Mouse (Mus musculus) small intestine, adult 2 months (tissue): ENCODE data around the gene Fam169a. TPM values are rescaled to one million over a fixed set of nuclear protein-coding genes. Genes with fewer than 3 reads are reported as not detected.

Experiments used
- H3K27ac ChIP-seq: fragments of 200-500 bp; 2 replicates; pipeline ENCODE4 v1.5.1; 2012; ENCODE audit warnings: low read depth, low read length, control low read depth, inconsistent platforms; ENCODE audit not compliant: insufficient read depth
- H3K27me3 ChIP-seq: fragments of 200-500 bp; 2 replicates; pipeline ENCODE4 v1.6.1; 2012; ENCODE audit warnings: mild to moderate bottlenecking, moderate library complexity, low read length, inconsistent platforms; ENCODE audit not compliant: control insufficient read depth, insufficient read depth
- H3K36me3 ChIP-seq: fragments of 200-500 bp; 2 replicates; pipeline ENCODE4 v1.6.1; 2012; ENCODE audit warnings: mild to moderate bottlenecking, low read length, control low read depth, inconsistent platforms; ENCODE audit not compliant: control insufficient read depth, insufficient read depth
- H3K4me1 ChIP-seq: fragments of 200-500 bp; 2 replicates; pipeline ENCODE4 v1.6.1; 2012; ENCODE audit warnings: low read length, inconsistent platforms, mixed read lengths; ENCODE audit not compliant: control insufficient read depth, insufficient read depth, insufficient read length
- H3K4me3 ChIP-seq: fragments of 200-500 bp; 2 replicates; pipeline ENCODE4 v1.5.1; 2012; ENCODE audit warnings: low read depth, mild to moderate bottlenecking, control low read depth, inconsistent platforms, low read length, moderate library complexity
- CTCF ChIP-seq: fragments of 200-500 bp; IDR thresholded peaks from 2 replicates; pipeline ENCODE4 v1.5.1; 2012; ENCODE audit warnings: low read depth, mild to moderate bottlenecking, control low read depth, inconsistent platforms, low read length, moderate library complexity, mixed read lengths; ENCODE audit not compliant: insufficient replicate concordance, insufficient read length; ENCODE audit errors: extremely low read depth
- POLR2A ChIP-seq: fragments of 200-500 bp; IDR thresholded peaks from 2 replicates; pipeline ENCODE4 v1.6.1; 2012; ENCODE audit warnings: low read depth, mild to moderate bottlenecking, control low read depth, inconsistent platforms, low read length, moderate library complexity
- WGBS: fragments of 180-500 bp; shearing (Covaris S2); methylation state at CpG from one replicate; pipeline ENCODE4 v1.1.7; 2018; 5-methylcytosine and 5-hydroxymethylcytosine counted together
- polyA plus RNA-seq: library from polyadenylated mRNA; depleted of rRNA; stranded (reverse); fragments of >200 nt; gene quantifications from 2 replicates; pipeline ENCODE4 v1.2.3, GENCODE M21; 2012; rRNA removed

Gene Fam169a
- polyA plus RNA-seq, 1 experiment, result not detected

- no peak for TF ChIP-seq POLR2A
- no peak for TF ChIP-seq CTCF
- H3K27me3 ChIP-seq, result no peaks in the 10 kb centered on the region
- 84% methylated on average over 7 of the region's 7 CpGs for WGBS
Observed at GRCm38 (mm10) chr13:97142321-97142720, 75.2 kb downstream of the Fam169a start.

GRCm38 (mm10) chr13:97145834-97146233 lies 78.7 kb downstream of the Fam169a start:
- no peak overlapping the region for H3K27ac ChIP-seq
- TF ChIP-seq POLR2A (no peak), CTCF (no peak)
- H3K4me3 ChIP-seq, result no peak overlapping the region
- WGBS, result 55% methylated on average over 4 of the region's 4 CpGs
- H3K27me3 ChIP-seq, result no peaks in the 10 kb centered on the region
- peaks cover 53% of the 10 kb centered on the region for H3K36me3 ChIP-seq
- no peaks in the 10 kb centered on the region for H3K4me1 ChIP-seq

More at GRCm38 (mm10) chr13:97142321-97142720, 75.2 kb downstream of the Fam169a start:
- H3K4me3 ChIP-seq, result no peak overlapping the region
- H3K27ac ChIP-seq, result no peak overlapping the region
- H3K36me3 ChIP-seq, result peaks cover 32% of the 10 kb centered on the region
- peaks cover 2% of the 10 kb centered on the region for H3K4me1 ChIP-seq

DNA sequence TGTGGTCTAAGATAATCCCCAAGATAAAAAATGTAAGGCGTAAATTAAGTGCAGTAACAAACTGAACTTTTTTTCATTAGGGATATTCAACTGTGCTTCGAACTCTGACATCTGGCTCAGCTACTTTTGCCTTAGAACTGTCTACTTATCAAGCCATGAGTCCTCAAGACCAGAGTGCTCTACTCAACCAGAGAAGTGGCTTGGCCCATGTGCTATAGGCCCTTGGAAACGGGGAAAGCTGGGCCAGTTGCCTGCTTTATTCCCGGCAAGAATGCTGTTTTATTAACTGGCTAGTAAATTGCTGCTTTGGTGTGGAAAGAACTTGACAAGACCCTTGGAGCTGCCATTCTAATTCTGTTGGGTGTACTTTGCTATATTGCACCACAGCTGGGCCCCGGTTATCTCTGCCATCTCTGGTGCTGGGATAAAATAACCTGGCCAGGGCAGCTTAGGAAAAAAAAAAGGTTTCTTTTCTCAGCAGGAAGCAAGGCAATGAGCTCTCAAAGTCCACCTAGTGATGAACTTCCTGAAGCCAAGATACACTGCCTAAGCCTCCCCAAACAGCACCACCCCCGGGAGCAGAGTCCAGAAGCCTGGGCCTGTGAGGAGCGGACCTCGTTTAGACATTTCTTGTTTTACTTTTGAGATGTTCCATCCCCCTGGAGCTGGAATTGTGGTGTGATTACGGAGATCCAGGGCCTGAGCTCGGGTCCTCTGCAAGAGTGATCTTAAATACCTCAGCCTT lies 108.6 kb downstream of the Fam169a start:
- peak overlapping the region; percentile 92 for H3K27ac ChIP-seq
- WGBS, result 35% methylated on average over 10 of the region's 10 CpGs
- peaks cover 54% of the 10 kb centered on the region for H3K36me3 ChIP-seq
- H3K4me3 ChIP-seq, result no peak overlapping the region
- peaks cover 9% of the 10 kb centered on the region; the same call in 1 of the 2 replicates for H3K4me1 ChIP-seq
- H3K27me3 ChIP-seq, result no peaks in the 10 kb centered on the region
- TF ChIP-seq POLR2A (no peak; the same call in 1 of the 2 replicates), CTCF (no peak)

GRCm38 (mm10) chr13:97176731-97177130 lies 109.6 kb downstream of the Fam169a start:
- Histone ChIP-seq H3K4me3 (no peak overlapping the region), H3K27ac (no peak overlapping the region), H3K27me3 (no peaks in the 10 kb centered on the region), H3K36me3 (peaks cover 61% of the 10 kb centered on the region), H3K4me1 (peaks cover 9% of the 10 kb centered on the region; the same call in 1 of the 2 replicates)
- 76% methylated on average over 5 of the region's 5 CpGs for WGBS
- TF ChIP-seq POLR2A (no peak), CTCF (no peak)

GRCm38 (mm10) chr13:97178943-97179342 lies 111.9 kb downstream of the Fam169a start:
- WGBS, result 92% methylated on average over 7 of the region's 7 CpGs
- no peak overlapping the region for H3K27ac ChIP-seq
- H3K36me3 ChIP-seq, result peaks cover 53% of the 10 kb centered on the region
- no peak overlapping the region for H3K4me3 ChIP-seq
- TF ChIP-seq POLR2A, result no peak
- TF ChIP-seq CTCF, result no peak
- no peaks in the 10 kb centered on the region for H3K27me3 ChIP-seq
- peaks cover 14% of the 10 kb centered on the region; the same call in 1 of the 2 replicates for H3K4me1 ChIP-seq

GRCm38 (mm10) chr13:97180113-97180828 lies 113.2 kb downstream of the Fam169a start:
- WGBS, result 86% methylated on average over 6 of the region's 6 CpGs
- TF ChIP-seq POLR2A, result no peak
- TF ChIP-seq CTCF, result no peak
- Histone ChIP-seq H3K27me3 (no peaks in the 10 kb centered on the region), H3K27ac (no peak overlapping the region), H3K36me3 (peaks cover 43% of the 10 kb centered on the region), H3K4me1 (peaks cover 12% of the 10 kb centered on the region; the same call in 1 of the 2 replicates), H3K4me3 (no peak overlapping the region)

Other genes starting within 250 kb of the Fam169a start
- 4.4 and 12.0 TPM in 2 replicates for gene Gcnt4, start 142.6 kb upstream of the Fam169a start, polyA plus RNA-seq
- 0.23 and 0.33 TPM in 2 replicates for gene 1700029F12Rik, start 32.9 kb upstream of the Fam169a start, polyA plus RNA-seq
- 1.5 and 1.7 TPM in 2 replicates for gene Gm6169, start 32.0 kb downstream of the Fam169a start, polyA plus RNA-seq
- gene Gfm2, start 70.7 kb downstream of the Fam169a start, polyA plus RNA-seq, result 9.0 and 14.7 TPM in 2 replicates
- 5.8 and 8.7 TPM in 2 replicates for gene Nsa2, start 70.7 kb downstream of the Fam169a start, polyA plus RNA-seq
- gene Hexb, start 131.1 kb downstream of the Fam169a start, polyA plus RNA-seq, result 82.6 and 294 TPM in 2 replicates
- gene Enc1, start 173.8 kb downstream of the Fam169a start, polyA plus RNA-seq, result 3.4 and 4.6 TPM in 2 replicates